Mouse (Mus musculus) granulocyte monocyte progenitor cell, adult 5-6 weeks (primary cell): ENCODE results near the gene Ppp1r9a. TPM values are rescaled to one million over a fixed set of nuclear protein-coding genes. Genes with fewer than 3 reads are reported as not detected.

Experiments used
- ATAC-seq: replicated peaks from 2 replicates; pipeline ENCODE4 v1.8.0; 2016; ENCODE audit warnings: mild to moderate bottlenecking, moderate TSS enrichment, inconsistent platforms; ENCODE audit not compliant: poor library complexity, severe bottlenecking
- total RNA-seq, 2 experiments: library from RNA; stranded (forward) in 1 of 2; stranded (reverse) in 1 of 2; fragments of 200-712, 200-1000 nt in 1 of 2; fragments of >200 nt in 1 of 2; fragmentation: Nextera tagmentation in 1 of 2; gene quantifications; 2 replicates each; pipeline ENCODE4 v1.2.3; 2014 to 2017

The Ppp1r9a gene
- total RNA-seq, 2 experiments from 2014 or later: 3.3 to 4.3 TPM

DNA sequence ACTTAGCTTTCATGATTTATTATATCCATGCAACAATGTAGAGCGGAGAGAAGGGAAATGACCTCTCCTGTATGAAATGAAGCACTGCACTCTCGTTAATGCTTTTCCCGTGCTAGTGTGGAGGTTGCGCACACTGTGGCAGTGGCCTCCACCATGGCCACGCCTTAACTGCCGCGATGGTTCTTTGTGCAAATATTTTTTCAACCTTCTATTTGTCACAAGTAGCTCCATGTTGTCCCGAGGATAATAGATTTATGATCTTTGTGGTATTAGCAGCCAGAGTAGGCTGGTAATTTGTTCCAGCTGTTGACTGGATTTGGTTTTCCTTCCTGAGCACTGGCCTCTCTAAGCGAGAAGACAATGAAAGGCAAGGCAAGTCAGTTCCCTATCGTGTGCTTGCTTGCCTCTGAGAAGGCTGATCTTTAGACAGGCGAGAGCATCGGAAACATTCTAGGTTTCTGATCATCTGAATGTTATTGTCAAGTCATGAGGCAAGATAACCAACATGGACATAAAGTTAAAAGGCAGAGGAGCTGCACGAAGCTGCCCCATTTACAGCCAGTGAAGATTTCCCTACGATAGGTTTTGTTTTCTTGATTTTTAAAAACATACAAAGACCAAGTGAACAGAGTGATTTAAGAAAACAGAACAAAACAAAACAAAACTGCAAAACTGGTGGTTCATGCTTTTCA is 50.5 kb downstream of the Ppp1r9a start:
- ATAC-seq: no peak

DNA sequence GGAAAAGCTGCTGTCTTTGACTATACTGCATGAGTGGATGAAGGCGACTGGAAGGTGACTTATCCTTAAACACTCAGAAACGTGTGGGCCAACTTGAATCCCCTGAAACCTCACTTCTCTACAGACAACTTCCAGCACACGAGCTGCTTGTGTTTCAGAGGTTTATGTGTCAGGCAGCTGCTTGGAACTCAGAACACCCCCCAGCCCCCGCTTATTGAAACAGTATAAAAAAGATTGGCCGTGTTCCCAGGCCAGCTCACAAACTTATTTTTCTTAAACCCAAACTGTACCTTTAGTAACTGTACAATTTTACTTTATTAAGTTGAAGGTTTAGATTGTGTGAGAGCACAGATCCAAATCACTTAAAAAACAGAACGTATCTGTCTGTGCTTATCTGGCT is 53.9 kb downstream of the Ppp1r9a start:
- ATAC-seq: no peak

DNA sequence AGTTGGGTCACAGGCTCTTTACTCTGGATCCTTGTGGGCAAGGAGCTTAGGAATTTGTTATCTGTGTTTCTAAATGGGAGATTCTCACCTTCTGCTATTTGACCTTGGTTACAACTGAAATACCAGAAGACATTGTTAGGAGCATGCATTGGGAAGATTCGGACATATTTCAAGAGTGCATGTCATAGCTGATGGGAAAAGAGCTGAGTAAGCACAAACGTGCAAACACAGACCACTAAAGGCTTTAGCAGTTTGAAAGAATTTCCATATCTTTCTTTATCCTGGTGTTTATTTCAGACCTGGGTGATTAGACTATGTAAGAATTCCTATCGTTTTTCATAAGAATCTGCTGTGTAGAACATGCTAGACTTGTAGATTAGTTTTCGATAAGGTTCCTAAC is 59.5 kb downstream of the Ppp1r9a start:
- ATAC-seq: no peak

- no peak for ATAC-seq
These were observed 60.3 kb downstream of the Ppp1r9a start for GRCm38 (mm10) chr6:4963049-4963448.

DNA sequence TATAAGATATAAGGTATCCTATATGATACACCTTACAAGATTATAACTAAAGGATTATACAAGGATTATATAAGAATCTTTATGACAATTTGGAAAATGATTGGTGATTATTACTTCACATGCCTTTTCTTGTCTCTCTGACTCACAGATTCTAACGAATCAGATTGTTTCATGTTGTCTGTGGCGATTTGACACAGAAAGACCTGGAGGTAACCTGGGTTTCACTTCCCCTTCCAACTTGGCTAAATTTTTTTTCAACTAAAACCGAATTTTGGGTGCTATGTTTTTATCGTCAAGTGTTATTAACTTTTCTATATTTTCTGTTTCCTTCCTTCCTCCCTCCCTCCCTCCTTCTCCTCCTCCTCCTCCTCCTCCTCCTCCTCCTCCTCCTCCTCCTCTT is 64.5 kb downstream of the Ppp1r9a start:
- peak; percentile 84 for ATAC-seq

GRCm38 (mm10) chr6:4971229-4971628 is 68.5 kb downstream of the Ppp1r9a start:
- ATAC-seq: no peak

DNA sequence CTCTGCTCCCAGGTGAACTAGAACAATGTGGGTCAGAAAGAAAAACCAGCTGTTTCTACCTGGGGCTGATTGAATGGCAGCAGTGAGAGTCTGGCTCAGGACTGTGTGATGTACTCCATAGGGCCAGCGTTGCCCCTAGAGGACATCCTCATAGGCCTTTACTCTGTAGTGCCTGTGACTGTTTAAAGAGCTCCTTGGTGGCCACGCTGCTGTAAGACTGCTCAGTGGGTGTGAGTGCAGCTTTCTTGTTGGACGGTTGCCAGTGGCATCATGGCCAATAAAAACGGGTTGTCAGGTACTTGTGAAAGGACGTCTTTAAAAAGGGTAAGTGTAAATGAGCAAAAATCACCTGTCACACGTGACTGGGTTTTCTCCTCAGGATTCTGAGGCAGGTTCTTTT is 70.1 kb downstream of the Ppp1r9a start:
- peak; percentile 36; the same call in 1 of the 2 replicates for ATAC-seq

DNA sequence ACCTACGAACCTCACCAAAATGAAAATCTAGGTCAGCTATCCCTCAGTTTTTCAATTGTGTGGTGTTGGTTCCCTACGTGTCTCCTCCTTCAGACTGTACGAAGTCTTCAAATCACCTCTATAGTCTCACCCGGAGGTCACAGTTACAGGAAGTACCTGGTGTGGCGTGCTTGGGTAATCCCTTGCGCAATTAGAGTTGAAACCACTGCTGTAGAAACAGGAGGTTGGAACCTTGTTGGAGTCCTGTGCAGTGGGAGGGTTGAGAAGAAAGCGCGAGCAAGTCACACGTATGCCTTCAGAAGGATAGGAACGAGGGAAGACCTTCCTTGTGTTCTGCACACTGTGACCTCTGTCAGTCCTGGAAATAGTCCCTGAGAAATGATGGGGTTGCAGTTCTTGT is 70.6 kb downstream of the Ppp1r9a start:
- ATAC-seq: peak; percentile 85

DNA sequence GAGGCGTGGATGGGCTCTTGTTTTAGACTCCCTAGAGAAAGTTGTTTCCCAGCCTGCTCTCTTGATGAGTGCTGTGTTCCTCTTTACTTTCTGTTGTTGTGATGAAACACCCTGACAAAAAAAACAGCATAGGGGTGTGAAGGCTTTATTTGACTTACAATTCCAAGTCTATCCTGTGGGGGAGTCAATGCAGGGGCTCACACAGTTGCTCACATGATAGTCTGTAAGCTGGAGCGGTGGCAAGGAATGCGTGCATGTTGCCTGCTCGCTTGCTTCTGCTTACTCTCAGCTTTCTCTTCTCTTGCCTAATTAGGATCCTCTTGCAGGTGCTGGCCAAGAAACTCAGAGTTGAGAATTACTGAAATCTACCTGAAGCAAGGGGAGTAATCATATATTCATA is 74.8 kb downstream of the Ppp1r9a start:
- peak; percentile 66 for ATAC-seq

- ATAC-seq: peak; percentile 71
These were observed 75.5 kb downstream of the Ppp1r9a start for GRCm38 (mm10) chr6:4978249-4978648.

- peak; percentile 60 for ATAC-seq
These were observed 76.2 kb downstream of the Ppp1r9a start for GRCm38 (mm10) chr6:4978897-4979296.

DNA sequence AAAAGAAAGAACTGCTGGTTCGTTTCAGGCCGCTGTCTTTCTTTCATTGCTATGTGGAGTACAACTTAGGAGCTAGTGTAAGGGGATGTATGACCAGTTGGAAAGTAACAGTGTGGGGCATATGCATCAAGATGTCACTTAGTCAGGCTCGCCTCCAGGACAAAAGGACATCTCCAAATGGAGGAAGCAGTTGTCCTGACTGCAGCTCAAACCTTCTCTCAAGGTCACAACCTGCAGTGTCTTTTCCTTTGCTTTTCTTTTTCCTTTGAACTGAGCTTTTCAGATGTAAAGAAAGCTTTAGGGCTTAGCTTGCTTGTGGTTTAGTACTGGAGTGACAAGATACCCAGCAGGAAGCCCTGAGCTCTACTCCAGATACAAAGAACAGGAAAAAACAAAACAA is 77.4 kb downstream of the Ppp1r9a start:
- ATAC-seq: no peak

GRCm38 (mm10) chr6:4982686-4983162 is 80.0 kb downstream of the Ppp1r9a start:
- ATAC-seq: no peak

DNA sequence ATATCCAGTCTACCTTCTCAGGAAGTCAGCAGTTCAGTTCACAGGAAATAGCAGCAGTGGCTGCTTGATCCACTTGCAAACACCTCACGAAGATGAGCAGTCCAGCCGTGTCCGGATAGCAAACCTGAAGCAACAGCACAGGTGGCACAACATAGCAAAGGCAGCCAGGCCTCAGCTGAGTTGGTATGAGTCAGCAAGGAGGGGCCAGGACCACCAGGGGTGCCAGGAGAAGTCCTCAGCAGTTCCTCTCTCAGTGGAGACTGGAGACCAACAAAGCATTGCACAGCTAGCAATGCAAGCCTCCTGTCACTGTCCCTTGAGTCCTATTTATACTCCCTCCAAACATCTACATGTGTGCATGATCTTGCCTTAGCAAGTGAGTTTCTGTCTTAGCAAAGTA is 83.0 kb downstream of the Ppp1r9a start:
- ATAC-seq: no peak

DNA sequence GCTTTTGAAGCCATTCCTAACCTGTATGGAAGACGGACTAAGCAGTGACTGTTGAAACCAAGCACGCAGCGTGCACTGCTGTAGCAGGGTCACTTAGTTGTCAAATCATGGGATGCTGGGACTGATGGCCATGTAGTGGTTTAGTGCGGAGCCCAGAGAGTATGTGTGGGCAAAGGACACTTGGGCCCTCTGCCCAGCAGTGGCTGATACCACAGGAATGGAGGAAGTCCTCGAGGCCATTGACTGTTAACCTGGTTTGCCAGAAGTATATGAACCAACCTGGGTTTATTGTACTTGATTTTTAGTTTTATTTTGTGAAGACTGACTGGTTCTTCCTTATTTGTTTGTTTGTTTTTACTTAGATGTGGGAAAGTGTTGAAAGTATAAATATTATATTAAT is 84.4 kb downstream of the Ppp1r9a start:
- no peak for ATAC-seq

DNA sequence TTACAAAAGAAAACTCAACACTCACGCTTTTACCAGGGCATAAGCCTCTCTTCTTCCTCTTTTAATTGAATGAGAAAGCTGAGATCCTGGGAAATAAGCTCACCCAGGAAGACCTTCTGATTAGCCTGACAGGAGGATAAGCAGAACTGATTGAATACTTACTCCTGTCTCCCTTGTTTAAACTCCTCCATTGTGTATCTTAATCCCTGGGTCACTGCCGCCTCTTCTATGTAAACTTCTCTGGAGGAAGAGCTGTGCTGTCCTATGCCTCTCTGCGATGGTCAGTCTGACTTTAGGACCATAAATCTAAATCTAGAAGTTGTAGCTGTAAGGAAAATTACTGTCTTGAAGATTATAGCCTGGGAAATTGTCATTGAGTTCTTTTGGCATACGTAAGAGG is 86.0 kb downstream of the Ppp1r9a start:
- ATAC-seq: no peak

DNA sequence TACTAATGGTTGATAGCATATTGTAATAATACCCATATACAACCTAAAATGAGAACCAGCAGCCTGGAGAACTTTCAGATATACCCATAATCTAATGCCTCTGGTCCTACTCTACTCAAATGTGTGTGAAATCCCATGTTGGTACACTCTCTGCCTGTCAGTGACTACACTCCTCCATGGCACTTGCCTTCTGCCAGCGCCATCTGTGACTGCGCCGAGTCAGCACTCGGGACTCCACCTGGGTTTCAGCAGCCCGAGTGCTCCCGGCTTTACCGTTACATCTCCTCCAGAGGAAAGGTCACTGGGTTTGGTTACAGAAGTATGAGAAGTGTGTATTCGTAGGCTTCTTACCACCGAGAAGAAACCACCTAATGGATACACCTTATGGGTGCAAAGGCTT is 89.6 kb downstream of the Ppp1r9a start:
- ATAC-seq: no peak

- no peak for ATAC-seq
These were observed 91.0 kb downstream of the Ppp1r9a start for GRCm38 (mm10) chr6:4993600-4994160.

DNA sequence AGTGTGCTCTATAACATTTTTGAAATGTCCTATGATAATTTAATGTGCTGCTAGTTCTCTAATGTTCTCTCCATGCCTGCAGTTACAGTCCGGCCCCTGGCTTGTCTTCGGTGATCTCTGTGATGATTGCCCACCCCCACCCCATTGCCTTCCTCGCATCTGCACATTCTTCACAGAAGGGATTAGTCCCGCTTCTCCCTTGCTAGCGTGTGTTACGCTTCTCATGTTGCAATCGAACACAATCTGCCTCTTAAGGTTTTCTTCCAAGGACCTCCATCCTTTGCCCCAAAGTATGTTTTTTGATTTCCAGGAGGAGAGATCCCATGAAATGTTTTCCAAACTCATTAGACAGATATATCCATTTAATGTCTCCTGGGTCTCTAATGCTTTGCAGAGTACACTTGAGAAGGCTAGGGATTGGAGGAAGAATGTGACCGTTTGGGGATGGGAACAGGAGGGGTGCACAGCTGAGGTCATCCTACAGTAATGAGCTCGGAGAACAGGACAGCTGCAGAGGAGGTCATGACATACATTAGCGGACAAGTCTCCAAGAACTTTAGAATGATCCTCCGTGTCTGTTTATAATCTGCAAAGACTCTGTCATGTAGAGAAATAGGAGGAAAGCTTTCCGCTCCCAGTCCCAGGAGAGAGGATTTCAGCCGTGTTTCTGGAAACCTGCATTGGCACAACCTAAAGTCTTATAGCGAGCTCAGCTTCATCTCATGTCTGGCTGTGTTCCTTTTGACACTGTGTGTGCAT is 91.6 kb downstream of the Ppp1r9a start:
- no peak for ATAC-seq

GRCm38 (mm10) chr6:4997599-4997998 is 94.9 kb downstream of the Ppp1r9a start:
- no peak; the same call in 1 of the 2 replicates for ATAC-seq

- no peak for ATAC-seq
These were observed 96.2 kb downstream of the Ppp1r9a start for GRCm38 (mm10) chr6:4998929-4999328.
